Mouse (Mus musculus) lung, postnatal 0 days (tissue): ENCODE data around the gene Apoc4. TPM values are rescaled to one million over a fixed set of nuclear protein-coding genes. Genes with fewer than 3 reads are reported as not detected.

Source experiments
- ATAC-seq: fragments of 200-750 bp; cut with Nextera tagmentation; 2 replicates; pipeline ENCODE4 v1.8.0; 2017; ENCODE audit warnings: moderate library complexity
- DNase-seq: peaks from one replicate; pipeline ENCODE4 v3.0.0-alpha.2; 2016; ENCODE audit warnings: low spot score
- H3K27ac ChIP-seq: fragments of 300-500 bp; sonication (generic); 2 replicates; pipeline ENCODE4 v1.5.1; 2014; ENCODE audit warnings: antibody characterized with exemption, mild to moderate bottlenecking, low read length, mixed read lengths
- H3K27me3 ChIP-seq: fragments of 300-500 bp; sonication (generic); replicated peaks from 2 replicates; pipeline ENCODE4 v1.6.1; 2014; ENCODE audit warnings: low read length, mixed read lengths; ENCODE audit not compliant: insufficient read depth
- H3K36me3 ChIP-seq: fragments of 300-500 bp; sonication (generic); 2 replicates; pipeline ENCODE4 v1.6.1; 2014; ENCODE audit warnings: low read length, mixed read lengths; ENCODE audit not compliant: insufficient read depth
- H3K4me1 ChIP-seq: fragments of 300-500 bp; sonication (generic); 2 replicates; pipeline ENCODE4 v1.6.1; 2014; ENCODE audit warnings: antibody characterized with exemption, low read depth, low read length, mixed read lengths; ENCODE audit not compliant: insufficient read depth
- H3K4me2 ChIP-seq: fragments of 300-500 bp; sonication (generic); replicated peaks from 2 replicates; pipeline ENCODE4 v1.6.1; 2014; ENCODE audit warnings: low read depth, mild to moderate bottlenecking, low read length, moderate library complexity, mixed read lengths
- H3K4me3 ChIP-seq: fragments of 300-500 bp; sonication (generic); 2 replicates; pipeline ENCODE4 v1.5.1; 2014; ENCODE audit warnings: low read depth, low read length
- H3K9ac ChIP-seq: fragments of 300-500 bp; sonication (generic); replicated peaks from 2 replicates; pipeline ENCODE4 v1.6.1; 2014; ENCODE audit warnings: low read depth, mild to moderate bottlenecking
- H3K9me3 ChIP-seq: fragments of 300-500 bp; sonication (generic); 2 replicates; pipeline ENCODE4 v1.6.1; 2016; ENCODE audit warnings: low read length, mixed read lengths
- CTCF ChIP-seq: IDR thresholded peaks from 2 replicates; pipeline ENCODE4 v1.5.1; 2016; ENCODE audit warnings: antibody characterized with exemption, mild to moderate bottlenecking
- EP300 ChIP-seq: IDR thresholded peaks from 2 replicates; pipeline ENCODE4 v1.6.1; 2016; ENCODE audit warnings: antibody characterized with exemption, mild to moderate bottlenecking, control low read depth
- WGBS: fragments of 180-500 bp; shearing (Covaris S2); extraction: QIAGEN DNeasy Blood & Tissue Kit; methylation state at CpG from one replicate; pipeline ENCODE4 v1.1.7; 2014; 5-methylcytosine and 5-hydroxymethylcytosine counted together
- polyA plus RNA-seq: library from polyadenylated mRNA; unstranded; fragments of >200 nt; fragmentation: Nextera tagmentation; extraction: Ambion mirVana; gene quantifications from 2 replicates; pipeline ENCODE4 v1.2.1, GENCODE M21; 2015

Apoc4 gene
- polyA plus RNA-seq, 1 experiment from 2014 or later: 0.88 TPM

DNA sequence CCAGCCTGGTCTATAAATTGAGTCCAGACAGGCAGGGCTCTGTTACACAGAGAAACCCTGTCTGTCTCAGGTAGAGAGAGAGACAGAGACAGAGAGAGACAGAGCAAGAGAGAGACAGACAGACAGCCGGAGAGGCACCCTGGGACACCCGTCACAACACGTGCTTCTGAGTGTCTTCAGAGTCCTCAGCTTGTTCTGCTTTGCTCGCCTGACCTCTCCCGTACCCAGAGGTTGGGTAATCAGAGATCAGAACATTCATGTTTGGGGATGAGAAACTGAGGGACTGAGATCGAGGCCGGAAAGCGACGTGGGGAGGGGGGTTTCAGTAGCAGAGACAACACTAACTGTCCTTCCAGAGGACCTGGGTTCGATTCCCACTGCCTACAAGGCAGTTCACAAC lies 5.5 kb downstream of the Apoc4 start:
- H3K27ac ChIP-seq: no peak overlapping the region
- no peak overlapping the region for H3K9ac ChIP-seq
- H3K4me1 ChIP-seq: no peaks in the 10 kb centered on the region
- H3K36me3 ChIP-seq: no peaks in the 10 kb centered on the region
- DNase-seq (no peak), ATAC-seq (no peak; the same call in 1 of the 2 replicates)
- H3K27me3 ChIP-seq: no peaks in the 10 kb centered on the region
- TF ChIP-seq EP300 (no peak), CTCF (no peak)
- H3K4me3 ChIP-seq: no peak overlapping the region
- 74% methylated on average over 10 of the region's 10 CpGs for WGBS
- H3K4me2 ChIP-seq: no peak overlapping the region
- no peaks in the 10 kb centered on the region for H3K9me3 ChIP-seq

DNA sequence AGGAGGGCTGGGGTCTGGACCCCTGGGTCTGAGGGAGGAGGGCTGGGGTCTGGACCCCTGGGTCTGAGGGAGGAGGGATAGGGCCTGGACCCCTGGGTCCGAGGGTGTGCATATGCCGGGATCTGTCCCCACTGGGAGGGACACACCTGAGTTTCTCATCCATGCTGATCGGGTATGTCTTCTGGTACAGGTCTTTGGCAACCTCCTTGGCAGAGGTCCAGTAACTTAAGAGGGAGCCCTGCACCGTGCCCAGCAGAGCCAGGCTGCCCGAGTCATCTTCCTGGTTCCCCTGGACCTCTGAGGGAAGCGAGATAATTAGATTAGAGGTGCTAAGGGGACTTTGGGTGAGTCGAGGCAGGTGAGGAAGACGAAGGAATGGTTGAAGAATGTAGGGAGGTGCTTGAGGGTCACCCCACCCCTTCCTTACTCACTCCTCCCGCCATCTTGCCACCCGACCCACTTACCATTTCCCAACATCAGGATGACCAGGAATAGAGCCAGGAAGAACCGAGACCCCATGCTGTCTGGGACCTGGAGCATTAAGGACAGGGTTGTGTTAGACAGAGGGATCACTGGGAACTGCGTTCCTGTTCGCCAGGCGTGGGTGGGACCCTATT lies 8.1 kb downstream of the Apoc4 start:
- no peaks in the 10 kb centered on the region for H3K36me3 ChIP-seq
- TF ChIP-seq EP300 (no peak), CTCF (no peak)
- WGBS: 53% methylated on average over 14 of the region's 14 CpGs
- H3K9ac ChIP-seq: no peak overlapping the region
- no peak overlapping the region for H3K27ac ChIP-seq
- H3K9me3 ChIP-seq: no peaks in the 10 kb centered on the region
- no peaks in the 10 kb centered on the region; the same call in 1 of the 2 replicates for H3K4me1 ChIP-seq
- no peak overlapping the region for H3K4me3 ChIP-seq
- H3K27me3 ChIP-seq: no peaks in the 10 kb centered on the region
- ATAC-seq (no peak), DNase-seq (peak; percentile 53)
- H3K4me2 ChIP-seq: no peak overlapping the region

DNA sequence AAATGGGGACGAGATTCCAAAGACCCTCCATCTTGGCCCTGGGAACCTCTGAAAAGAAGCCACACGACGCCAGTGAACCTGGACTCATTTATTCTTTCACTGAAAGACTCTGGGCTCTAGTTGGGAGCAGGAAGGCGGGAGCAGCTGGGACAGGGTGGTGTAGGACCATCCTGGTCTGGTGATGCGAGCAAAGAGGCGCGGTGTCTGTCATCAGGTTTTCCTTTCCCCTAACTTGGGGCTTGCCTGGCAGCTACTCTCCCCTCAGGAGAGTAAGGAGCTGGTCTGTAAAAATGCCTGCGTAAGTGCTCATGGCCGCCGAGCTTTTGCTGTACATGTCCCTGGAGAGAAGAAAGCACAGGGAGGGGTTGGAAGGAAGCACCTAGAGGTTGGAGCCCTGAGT lies 9.8 kb downstream of the Apoc4 start:
- no peak for DNase-seq
- Histone ChIP-seq H3K27ac (no peak overlapping the region), H3K4me3 (no peak overlapping the region), H3K4me1 (no peaks in the 10 kb centered on the region; the same call in 1 of the 2 replicates), H3K36me3 (no peaks in the 10 kb centered on the region), H3K9ac (no peak overlapping the region), H3K27me3 (no peaks in the 10 kb centered on the region), H3K9me3 (no peaks in the 10 kb centered on the region), H3K4me2 (no peak overlapping the region)
- ATAC-seq: no peak
- WGBS: 69% methylated on average over 10 of the region's 10 CpGs
- TF ChIP-seq EP300: no peak
- no peak for TF ChIP-seq CTCF

DNA sequence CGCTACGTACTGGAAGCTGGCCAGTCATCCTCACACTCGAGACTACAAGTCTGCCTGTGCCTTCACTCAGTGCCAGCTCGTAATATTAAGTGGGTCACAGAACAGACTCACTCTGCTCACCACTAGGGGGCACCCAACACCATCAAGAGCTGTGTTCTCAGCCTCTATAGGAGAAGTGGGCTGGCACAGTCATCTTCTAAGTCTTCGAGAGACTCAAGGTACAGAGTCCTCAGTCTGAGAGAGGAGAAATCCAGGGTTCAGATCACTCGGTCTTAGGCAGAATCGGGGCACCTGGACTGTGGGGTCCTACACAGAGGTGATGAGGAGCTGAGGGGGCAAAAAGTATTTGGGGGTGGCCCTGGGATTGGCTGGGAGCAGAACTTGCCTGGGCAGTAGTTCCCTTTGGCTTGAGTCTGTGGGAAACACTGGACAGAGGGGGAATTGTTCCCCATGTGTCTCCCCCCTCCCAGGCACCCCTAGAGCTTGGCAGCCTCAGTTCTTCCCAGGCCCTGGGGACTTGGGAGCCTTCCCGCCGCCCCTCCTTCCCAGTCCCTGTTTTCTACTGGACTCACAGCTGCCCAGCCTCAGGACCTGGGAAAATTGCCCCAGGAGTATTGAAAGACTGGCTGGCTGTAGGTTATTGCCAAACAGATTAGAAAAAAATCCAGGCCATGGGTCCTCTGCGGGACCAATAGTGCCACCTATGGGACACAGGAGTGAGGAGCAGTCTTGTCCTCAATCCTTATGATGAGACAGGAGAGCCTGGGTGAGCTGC lies 12.1 kb downstream of the Apoc4 start:
- H3K27ac ChIP-seq: peak overlapping the region; percentile 78
- H3K9me3 ChIP-seq: no peaks in the 10 kb centered on the region
- peak overlapping the region; percentile 38 for H3K4me2 ChIP-seq
- no peaks in the 10 kb centered on the region for H3K27me3 ChIP-seq
- no peaks in the 10 kb centered on the region for H3K36me3 ChIP-seq
- 5% methylated on average over 10 of the region's 10 CpGs for WGBS
- 0 out of 2 replicates have a peak overlapping the region, but pooled peaks have one; percentile 8 for H3K9ac ChIP-seq
- DNase-seq: peak; percentile 97
- TF ChIP-seq EP300 (no peak), CTCF (peak; percentile 99)
- peaks cover 8% of the 10 kb centered on the region; the same call in 1 of the 2 replicates for H3K4me1 ChIP-seq
- H3K4me3 ChIP-seq: no peak overlapping the region
- ATAC-seq: peak; percentile 74

DNA sequence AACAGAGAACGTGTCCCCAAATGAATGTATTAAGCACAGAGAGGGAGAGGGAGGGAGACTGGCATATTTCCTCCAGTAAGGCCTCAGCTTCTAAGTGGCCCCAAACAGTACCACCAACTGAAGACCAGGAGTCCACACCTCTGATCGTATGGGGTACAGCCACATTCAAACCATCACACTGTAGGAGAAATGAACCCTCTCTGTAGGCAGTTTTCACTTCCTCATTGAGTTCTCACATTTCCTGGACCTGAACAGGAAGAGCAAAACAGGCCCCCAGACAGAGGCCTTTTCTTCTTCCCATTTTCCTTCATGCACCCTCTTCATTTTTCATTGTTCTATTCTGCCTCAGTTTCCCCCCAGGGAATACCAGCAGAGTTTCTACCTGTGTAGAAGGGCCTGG lies 13.8 kb downstream of the Apoc4 start:
- no peaks in the 10 kb centered on the region for H3K9me3 ChIP-seq
- DNase-seq (no peak), ATAC-seq (no peak)
- no peak overlapping the region for H3K9ac ChIP-seq
- WGBS: 69% methylated on average over 2 of the region's 2 CpGs
- no peaks in the 10 kb centered on the region for H3K36me3 ChIP-seq
- TF ChIP-seq CTCF (no peak), EP300 (no peak)
- H3K4me3 ChIP-seq: no peak overlapping the region
- H3K27me3 ChIP-seq: no peaks in the 10 kb centered on the region
- H3K4me2 ChIP-seq: no peak overlapping the region
- no peak overlapping the region for H3K27ac ChIP-seq
- peaks cover 17% of the 10 kb centered on the region; the same call in 1 of the 2 replicates for H3K4me1 ChIP-seq

DNA sequence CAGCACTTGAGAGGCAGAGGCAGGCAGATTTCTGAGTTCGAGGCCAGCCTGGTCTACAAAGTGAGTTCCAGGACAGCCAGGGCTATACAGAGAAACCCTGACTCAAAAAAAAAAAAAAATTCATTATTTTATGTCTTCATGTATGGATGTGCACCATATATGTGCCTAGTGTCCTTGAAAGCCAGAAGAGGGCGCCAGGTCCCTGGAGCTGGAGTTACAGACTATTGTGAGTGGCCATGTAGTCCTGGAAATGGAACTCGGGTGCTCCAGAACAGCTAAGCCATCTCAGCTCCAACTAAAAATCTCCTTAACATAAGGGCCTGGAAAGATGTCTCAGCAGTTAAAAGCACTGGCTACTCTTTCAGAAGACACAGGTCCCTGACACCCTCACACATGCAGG lies 14.5 kb downstream of the Apoc4 start:
- WGBS: 66% methylated on average over 3 of the region's 3 CpGs

More for the DNA sequence above, 14.5 kb downstream of the Apoc4 start:
- no peak for DNase-seq
- peaks cover 17% of the 10 kb centered on the region; the same call in 1 of the 2 replicates for H3K4me1 ChIP-seq
- H3K36me3 ChIP-seq: no peaks in the 10 kb centered on the region
- TF ChIP-seq EP300 (no peak), CTCF (peak; percentile 51)
- H3K27me3 ChIP-seq: no peaks in the 10 kb centered on the region
- no peak overlapping the region for H3K4me2 ChIP-seq
- ATAC-seq: no peak
- no peak overlapping the region for H3K27ac ChIP-seq
- no peak overlapping the region for H3K9ac ChIP-seq
- H3K9me3 ChIP-seq: no peaks in the 10 kb centered on the region
- H3K4me3 ChIP-seq: no peak overlapping the region
